Mouse (Mus musculus) forebrain, embryonic 13.5 days (tissue): ENCODE measurements at regions not wholly inside any gene's neighbourhood (a gene's known extent, or its start where the extent isn't known, plus 50 kb on each side); places are given as distances from the start of the nearest gene placed in this dataset.

Experiments
- ATAC-seq: fragments of 200-750 bp; cut with Nextera tagmentation; 2 replicates; pipeline ENCODE4 v1.8.0; 2017
- H3K27ac ChIP-seq: fragments of 300-500 bp; sonication (generic); 2 replicates; pipeline ENCODE4 v1.5.1; 2015; ENCODE audit warnings: inconsistent platforms, mild to moderate bottlenecking, moderate library complexity
- H3K27me3 ChIP-seq: fragments of 300-500 bp; sonication (generic); 2 replicates; pipeline ENCODE4 v1.6.1; 2015; ENCODE audit warnings: mild to moderate bottlenecking, inconsistent platforms
- H3K36me3 ChIP-seq: fragments of 300-500 bp; sonication (generic); 2 replicates; pipeline ENCODE4 v1.6.1; 2015; ENCODE audit warnings: mild to moderate bottlenecking, inconsistent platforms; ENCODE audit not compliant: poor library complexity, severe bottlenecking
- H3K4me1 ChIP-seq: fragments of 300-500 bp; sonication (generic); 2 replicates; pipeline ENCODE4 v1.6.1; 2015; ENCODE audit warnings: inconsistent platforms
- H3K4me2 ChIP-seq: fragments of 300-500 bp; sonication (generic); 2 replicates; pipeline ENCODE4 v1.6.1; 2015; ENCODE audit warnings: inconsistent platforms, mild to moderate bottlenecking, moderate library complexity
- H3K4me3 ChIP-seq: fragments of 300-500 bp; sonication (generic); 2 replicates; pipeline ENCODE4 v1.5.1; 2015; ENCODE audit warnings: mild to moderate bottlenecking, inconsistent platforms
- H3K9ac ChIP-seq: fragments of 300-500 bp; sonication (generic); 2 replicates; pipeline ENCODE4 v1.6.1; 2015; ENCODE audit warnings: mild to moderate bottlenecking, inconsistent platforms
- H3K9me3 ChIP-seq: fragments of 300-500 bp; sonication (generic); replicated peaks from 2 replicates; pipeline ENCODE4 v1.6.1; 2016; ENCODE audit warnings: inconsistent platforms
- WGBS: fragments of 180-500 bp; shearing (Covaris S2); methylation state at CpG from one replicate; pipeline ENCODE4 v1.1.7; 2015; 5-methylcytosine and 5-hydroxymethylcytosine counted together

DNA sequence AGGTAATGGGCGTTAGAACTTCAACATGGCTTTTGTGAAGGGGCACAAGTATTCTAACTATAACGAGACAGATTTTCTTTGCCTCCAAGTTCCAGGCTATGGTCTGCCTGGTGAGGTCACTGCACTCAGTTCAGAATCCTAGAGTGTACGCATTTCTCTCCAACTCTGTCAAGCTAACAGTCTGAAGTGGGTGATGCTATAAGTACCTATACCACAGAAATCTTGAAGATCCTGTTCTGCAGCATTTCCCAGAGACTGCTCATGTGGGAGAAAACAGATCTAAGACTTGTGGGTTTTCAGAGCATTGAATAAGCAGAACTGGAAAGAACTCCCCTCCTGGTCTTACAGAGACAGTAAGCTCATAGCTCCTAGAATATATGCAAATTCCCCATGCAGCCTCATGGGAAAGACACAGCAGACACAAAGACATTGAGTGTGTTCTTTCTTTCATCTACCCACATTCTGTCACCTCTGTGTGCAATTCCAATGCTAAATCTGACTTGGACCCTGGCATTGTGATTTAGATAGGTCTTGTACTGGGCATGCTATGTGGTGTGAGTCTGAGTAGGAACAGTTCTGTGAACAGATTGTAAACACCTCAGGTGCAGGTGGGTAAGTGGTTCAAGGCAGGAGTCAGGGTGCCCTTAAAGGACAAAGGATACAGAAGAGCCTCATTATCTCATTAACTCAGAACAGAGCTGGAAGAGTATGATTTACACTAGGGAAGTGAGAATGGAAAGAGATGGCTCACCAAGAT is 245.1 kb upstream of the Cpeb2 start:
- Histone ChIP-seq H3K27ac (no peak overlapping the region), H3K4me2 (no peak overlapping the region), H3K9me3 (no peaks in the 10 kb centered on the region), H3K4me1 (no peaks in the 10 kb centered on the region), H3K4me3 (no peak overlapping the region), H3K36me3 (no peaks in the 10 kb centered on the region), H3K27me3 (no peaks in the 10 kb centered on the region), H3K9ac (no peak overlapping the region)
- ATAC-seq, result no peak
- WGBS, result 80% methylated on average over 3 of the region's 3 CpGs

DNA sequence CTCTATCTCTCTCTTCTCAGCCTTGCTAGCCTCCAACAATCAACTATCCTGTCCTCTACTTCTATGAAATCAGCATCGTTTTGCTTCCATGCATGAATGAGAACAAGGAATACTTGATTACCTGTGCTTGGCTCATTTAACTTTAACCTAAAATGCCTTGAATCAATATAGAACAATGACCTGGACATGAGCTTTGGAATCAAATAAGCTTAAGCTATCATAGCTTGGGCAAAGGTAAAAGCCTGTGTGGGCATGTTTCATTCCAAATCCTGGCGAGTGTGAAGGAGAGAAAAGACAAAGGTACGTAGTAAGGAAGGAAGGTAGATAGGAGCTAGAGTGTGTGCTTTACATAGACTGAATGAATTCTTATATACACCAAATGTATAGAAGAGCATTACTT is 243.7 kb upstream of the Cpeb2 start:
- Histone ChIP-seq H3K4me1 (no peaks in the 10 kb centered on the region), H3K4me2 (no peak overlapping the region), H3K4me3 (no peak overlapping the region), H3K27me3 (no peaks in the 10 kb centered on the region), H3K9me3 (no peaks in the 10 kb centered on the region), H3K9ac (no peak overlapping the region), H3K36me3 (no peaks in the 10 kb centered on the region), H3K27ac (no peak overlapping the region)
- 88% methylated on average over 3 of the region's 3 CpGs for WGBS
- no peak for ATAC-seq

DNA sequence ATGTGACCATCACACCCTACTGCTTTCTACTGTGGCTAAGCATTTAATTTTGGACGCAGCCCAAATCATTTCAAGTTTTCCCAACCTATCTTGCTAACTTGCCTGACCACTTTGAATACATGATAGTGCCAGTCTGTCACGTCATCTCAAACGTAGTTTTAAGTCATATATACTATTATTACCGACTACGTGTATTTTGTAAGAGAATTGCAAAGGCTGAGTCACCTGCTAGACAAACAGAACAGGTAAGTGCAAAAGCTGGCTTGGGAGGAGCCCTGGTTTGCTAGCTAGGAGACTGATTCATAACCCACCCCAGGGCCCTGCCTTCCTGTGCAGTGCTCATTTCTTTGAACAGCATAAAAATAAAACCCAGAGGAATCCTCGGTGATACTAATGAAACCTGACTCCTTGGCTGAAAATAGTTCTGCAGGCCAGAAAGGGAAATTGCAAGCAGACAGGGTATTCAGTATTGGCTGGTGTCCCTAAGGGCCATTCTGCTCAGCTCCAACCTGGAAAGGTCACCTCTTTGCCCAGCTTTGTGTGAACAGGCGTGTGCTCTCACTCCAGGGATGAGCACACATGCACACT is 208.9 kb upstream of the Cpeb2 start:
- Histone ChIP-seq H3K4me2 (no peak overlapping the region), H3K4me1 (no peaks in the 10 kb centered on the region), H3K9ac (no peak overlapping the region), H3K27ac (no peak overlapping the region), H3K4me3 (no peak overlapping the region), H3K9me3 (no peaks in the 10 kb centered on the region), H3K27me3 (no peaks in the 10 kb centered on the region), H3K36me3 (no peaks in the 10 kb centered on the region)
- ATAC-seq, result no peak
- 86% methylated on average over 7 of the region's 7 CpGs for WGBS

DNA sequence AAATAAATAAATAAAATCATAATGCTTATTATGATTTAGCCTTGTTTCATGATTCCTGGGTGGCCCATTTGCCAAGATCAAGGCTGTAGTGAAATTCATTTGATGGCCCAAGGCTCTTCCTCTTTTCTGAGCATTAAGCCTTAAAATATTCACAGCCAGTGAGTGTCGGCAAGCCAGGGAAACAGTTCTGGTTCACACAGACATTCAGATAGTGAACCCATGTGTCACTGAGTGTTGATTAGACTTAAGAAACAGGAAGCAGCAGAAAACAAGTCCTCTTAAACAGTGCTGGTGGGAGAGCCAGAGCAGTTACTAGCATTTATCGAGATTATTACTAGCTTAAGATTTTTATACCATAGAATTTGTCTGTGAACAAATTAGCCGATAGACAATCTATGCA is 201.7 kb upstream of the Cpeb2 start:
- 92% methylated on average over 3 of the region's 3 CpGs for WGBS
- Histone ChIP-seq H3K27me3 (no peaks in the 10 kb centered on the region), H3K36me3 (no peaks in the 10 kb centered on the region), H3K27ac (no peak overlapping the region), H3K4me2 (no peak overlapping the region), H3K4me1 (no peaks in the 10 kb centered on the region), H3K9ac (no peak overlapping the region), H3K4me3 (no peak overlapping the region), H3K9me3 (no peaks in the 10 kb centered on the region)
- ATAC-seq, result no peak

DNA sequence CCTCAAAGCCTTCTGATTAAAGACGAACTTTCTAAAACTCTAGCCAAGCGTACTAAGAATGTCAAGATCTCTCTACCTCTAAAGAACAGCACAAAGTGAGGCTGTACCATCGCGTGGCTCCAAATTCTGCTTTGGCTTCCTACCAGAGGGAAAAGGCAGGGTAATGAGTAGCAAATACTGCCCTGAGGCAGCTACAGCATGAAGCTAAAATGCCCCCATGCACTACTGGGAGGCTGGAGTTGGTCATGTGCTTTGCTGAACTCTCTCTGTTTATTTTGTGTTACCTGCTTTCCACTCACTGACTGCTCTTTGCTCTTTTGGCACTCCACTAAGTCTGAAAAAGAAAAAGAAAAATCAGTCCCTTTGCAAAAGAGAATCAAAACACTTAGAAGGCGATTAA is 201.1 kb upstream of the Cpeb2 start:
- Histone ChIP-seq H3K36me3 (no peaks in the 10 kb centered on the region), H3K27ac (no peak overlapping the region), H3K9me3 (no peaks in the 10 kb centered on the region), H3K9ac (no peak overlapping the region), H3K27me3 (no peaks in the 10 kb centered on the region), H3K4me1 (no peaks in the 10 kb centered on the region), H3K4me2 (no peak overlapping the region), H3K4me3 (no peak overlapping the region)
- 70% methylated on average over 5 of the region's 5 CpGs for WGBS
- no peak for ATAC-seq

DNA sequence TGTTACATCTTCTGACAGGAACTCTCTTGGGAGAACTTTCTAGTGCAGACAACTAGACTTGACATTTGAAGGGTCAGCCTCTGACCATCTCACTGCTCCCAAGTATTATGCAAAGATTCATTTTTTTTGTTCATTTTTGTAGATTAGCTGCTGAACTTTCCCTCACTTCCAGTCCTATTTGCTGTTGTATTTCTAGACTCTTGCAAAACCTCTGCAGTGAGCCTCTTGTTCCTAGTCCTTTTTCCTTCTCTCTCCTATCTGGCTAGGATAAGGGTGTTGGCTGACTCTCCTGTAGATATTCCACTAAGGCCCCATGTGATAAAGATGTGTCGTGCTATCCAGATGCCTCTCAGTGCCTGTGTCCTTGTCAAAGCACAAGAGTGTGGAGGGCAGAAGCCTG is 198.5 kb upstream of the Cpeb2 start:
- H3K4me1 ChIP-seq, result no peaks in the 10 kb centered on the region
- WGBS, result 84% methylated on average over 1 of the region's 1 CpGs
- H3K27me3 ChIP-seq, result no peaks in the 10 kb centered on the region
- H3K9me3 ChIP-seq, result no peaks in the 10 kb centered on the region
- no peak overlapping the region for H3K27ac ChIP-seq
- no peak overlapping the region for H3K4me2 ChIP-seq
- H3K4me3 ChIP-seq, result no peak overlapping the region
- no peaks in the 10 kb centered on the region for H3K36me3 ChIP-seq
- no peak overlapping the region for H3K9ac ChIP-seq
- no peak for ATAC-seq

DNA sequence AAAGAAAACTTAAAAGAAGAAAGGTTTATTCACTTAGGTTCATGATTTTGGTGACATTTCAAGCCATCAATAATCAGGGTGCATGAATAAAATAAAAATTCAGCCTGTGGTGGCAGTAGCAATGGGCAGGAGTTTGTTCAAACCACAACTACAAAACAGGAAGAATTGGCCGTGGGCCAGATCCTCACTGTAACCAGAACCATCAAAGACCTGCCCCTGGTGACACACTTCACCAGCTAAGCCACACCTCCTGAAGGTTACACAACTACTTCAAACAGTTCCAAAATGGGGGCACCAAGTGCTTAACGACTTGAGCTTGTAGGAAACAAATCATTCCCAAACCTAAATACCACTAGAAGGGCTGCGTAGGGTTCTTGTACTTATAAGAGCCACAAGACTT is 195.4 kb upstream of the Cpeb2 start:
- Histone ChIP-seq H3K27ac (no peak overlapping the region), H3K4me2 (no peak overlapping the region)

DNA sequence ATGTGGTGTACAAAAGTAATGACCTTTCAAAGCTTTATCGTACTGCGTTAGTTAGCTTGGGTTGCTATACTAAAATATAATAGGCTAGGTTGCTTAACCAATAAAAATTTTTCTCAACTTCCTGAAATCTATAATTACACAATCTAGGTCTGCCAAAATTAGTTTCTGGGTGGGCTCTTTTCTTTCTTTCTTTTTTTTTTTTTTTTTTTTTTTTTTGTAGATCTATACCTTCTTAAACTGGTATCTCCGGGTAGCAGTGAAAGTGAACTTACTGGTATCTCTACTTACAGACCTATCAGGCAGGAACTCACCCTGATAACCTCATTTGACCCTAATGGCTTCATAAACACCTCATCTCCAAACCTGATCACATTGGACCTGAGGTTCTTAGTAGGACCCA is 193.4 kb upstream of the Cpeb2 start:
- no peak for ATAC-seq
- Histone ChIP-seq H3K4me2 (no peak overlapping the region), H3K27me3 (no peaks in the 10 kb centered on the region), H3K27ac (no peak overlapping the region), H3K36me3 (no peaks in the 10 kb centered on the region), H3K9ac (no peak overlapping the region), H3K4me1 (no peaks in the 10 kb centered on the region), H3K4me3 (no peak overlapping the region), H3K9me3 (no peaks in the 10 kb centered on the region)
- WGBS, result 93% methylated on average over 3 of the region's 3 CpGs

More for the DNA sequence above, 195.4 kb upstream of the Cpeb2 start:
- Histone ChIP-seq H3K36me3 (no peaks in the 10 kb centered on the region), H3K4me1 (no peaks in the 10 kb centered on the region), H3K4me3 (no peak overlapping the region), H3K27me3 (no peaks in the 10 kb centered on the region), H3K9ac (no peak overlapping the region), H3K9me3 (no peaks in the 10 kb centered on the region)
- WGBS, result 66% methylated on average over 3 of the region's 3 CpGs
- no peak for ATAC-seq

DNA sequence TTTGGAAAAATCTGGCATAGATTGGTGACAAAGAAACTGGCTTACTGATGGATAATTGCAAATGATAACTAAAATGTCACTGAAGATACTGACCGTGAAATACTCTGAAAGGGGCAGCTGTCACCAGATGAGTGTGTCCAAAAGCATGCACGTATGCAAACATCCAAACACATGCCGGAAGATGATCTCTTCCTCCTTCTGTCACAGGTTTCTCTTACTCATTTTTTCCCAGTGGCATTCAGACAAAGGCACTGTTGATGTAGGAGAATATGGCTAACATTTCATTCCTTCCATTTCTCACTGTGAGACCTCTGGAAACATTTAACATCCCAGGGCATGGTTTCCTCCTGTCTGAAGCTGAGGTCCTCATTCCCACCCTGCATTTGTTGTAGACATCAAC is 190.4 kb upstream of the Cpeb2 start:
- H3K4me3 ChIP-seq, result no peak overlapping the region
- ATAC-seq, result no peak
- H3K27me3 ChIP-seq, result no peaks in the 10 kb centered on the region
- H3K9me3 ChIP-seq, result no peaks in the 10 kb centered on the region
- no peaks in the 10 kb centered on the region for H3K36me3 ChIP-seq
- 96% methylated on average over 3 of the region's 3 CpGs for WGBS
- H3K4me2 ChIP-seq, result no peak overlapping the region
- no peak overlapping the region for H3K27ac ChIP-seq
- no peaks in the 10 kb centered on the region for H3K4me1 ChIP-seq
- no peak overlapping the region for H3K9ac ChIP-seq

DNA sequence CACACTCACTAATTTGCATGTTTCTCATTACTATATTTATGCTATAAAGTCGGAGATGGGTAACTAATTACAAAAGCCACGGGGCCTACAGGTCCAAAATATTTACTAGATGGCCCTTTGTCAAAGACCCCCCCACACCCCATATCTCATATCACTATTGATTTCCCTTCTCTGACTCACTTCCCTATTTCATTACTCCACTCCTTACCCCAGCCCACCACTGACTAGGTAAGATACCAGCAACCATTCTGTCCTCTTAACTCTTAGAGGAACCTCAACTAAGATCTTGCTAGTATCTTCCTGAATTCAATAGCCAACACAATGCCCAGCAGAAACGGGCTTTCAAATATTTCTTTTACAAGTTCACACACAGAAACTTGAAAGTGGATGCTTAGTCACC is 187.1 kb upstream of the Cpeb2 start:
- no peak for ATAC-seq
- no peak overlapping the region for H3K27ac ChIP-seq

DNA sequence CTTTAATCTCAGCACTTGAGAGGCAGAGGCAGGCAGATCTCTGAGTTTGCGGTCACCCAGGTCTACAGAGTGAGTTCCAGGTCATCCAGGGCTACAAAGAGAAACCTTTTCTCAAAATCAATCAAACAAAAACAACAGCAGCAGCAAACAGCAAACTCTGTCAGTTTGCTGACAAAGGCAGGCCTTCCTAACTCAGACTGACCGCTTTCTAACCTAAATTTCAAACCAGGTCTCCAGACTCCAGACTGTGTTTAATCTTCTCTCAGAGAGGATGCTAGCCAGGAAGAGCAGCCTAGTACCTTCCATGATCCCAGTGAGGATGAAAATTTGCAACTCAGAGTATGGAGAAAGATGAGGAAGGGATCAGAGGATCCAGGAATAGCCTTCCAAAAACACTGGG is 185.7 kb upstream of the Cpeb2 start:
- 92% methylated on average over 2 of the region's 2 CpGs for WGBS
- no peaks in the 10 kb centered on the region for H3K36me3 ChIP-seq
- H3K27ac ChIP-seq, result no peak overlapping the region
- H3K9ac ChIP-seq, result no peak overlapping the region
- no peaks in the 10 kb centered on the region for H3K9me3 ChIP-seq
- no peak for ATAC-seq
- no peaks in the 10 kb centered on the region for H3K4me1 ChIP-seq
- no peak overlapping the region for H3K4me2 ChIP-seq
- no peaks in the 10 kb centered on the region for H3K27me3 ChIP-seq
- H3K4me3 ChIP-seq, result no peak overlapping the region

More for the DNA sequence above, 187.1 kb upstream of the Cpeb2 start:
- Histone ChIP-seq H3K4me1 (no peaks in the 10 kb centered on the region), H3K27me3 (no peaks in the 10 kb centered on the region), H3K4me2 (no peak overlapping the region), H3K4me3 (no peak overlapping the region), H3K9me3 (no peaks in the 10 kb centered on the region), H3K36me3 (no peaks in the 10 kb centered on the region), H3K9ac (no peak overlapping the region)
- WGBS, result 89% methylated on average over 3 of the region's 3 CpGs

DNA sequence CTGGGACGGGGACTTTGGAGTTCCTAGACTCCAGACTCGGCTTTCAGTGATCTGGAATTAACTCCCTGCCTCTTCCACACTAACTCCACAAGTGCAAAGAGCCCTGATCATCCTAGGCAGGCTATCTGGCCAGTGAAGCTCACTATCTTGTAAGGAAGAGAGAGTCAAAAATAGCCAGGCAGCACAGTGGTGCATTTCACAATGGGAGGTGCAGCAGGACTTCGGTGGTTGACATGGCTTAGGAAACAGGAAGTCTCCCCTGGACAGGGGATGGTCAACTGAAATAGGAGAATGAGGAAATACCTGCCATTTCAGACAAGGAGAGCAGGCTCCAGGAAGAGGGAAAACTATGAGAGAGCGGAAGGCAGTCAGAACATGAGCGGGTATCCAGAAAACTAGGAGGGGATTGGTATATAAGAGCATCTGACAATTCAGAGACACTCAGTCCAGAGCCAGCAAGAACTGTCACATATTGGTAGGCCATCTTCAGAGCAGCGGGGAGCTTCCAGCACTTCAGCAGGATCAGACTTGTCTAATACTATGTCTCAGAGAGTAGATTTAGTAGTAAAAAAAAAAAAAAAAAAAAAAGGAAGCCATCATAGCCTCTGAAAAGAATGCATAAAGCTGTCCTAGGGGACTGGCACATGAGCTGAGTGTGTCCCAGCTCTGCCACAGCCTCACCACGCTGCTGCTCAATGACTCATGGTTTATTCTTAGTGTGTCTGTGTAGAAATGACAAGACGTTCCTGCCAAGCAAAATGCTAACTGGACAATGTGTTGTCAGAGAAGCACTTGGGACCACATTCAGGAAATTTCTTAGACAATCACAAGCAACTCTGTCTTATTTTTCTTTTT is 184.5 kb upstream of the Cpeb2 start:
- Histone ChIP-seq H3K27me3 (no peaks in the 10 kb centered on the region), H3K4me1 (no peaks in the 10 kb centered on the region), H3K9me3 (no peaks in the 10 kb centered on the region), H3K27ac (no peak overlapping the region), H3K9ac (no peak overlapping the region), H3K4me3 (no peak overlapping the region), H3K36me3 (no peaks in the 10 kb centered on the region), H3K4me2 (no peak overlapping the region)
- ATAC-seq, result no peak
- 86% methylated on average over 8 of the region's 8 CpGs for WGBS
